Mouse (Mus musculus): ENCODE results near the gene Gga1.

Gga1 gene

GRCm38 (mm10) chr15:78914823-78915659 lies 38.1 kb downstream of the Gga1 start:
- DNase-seq, result no peak

- DNase-seq, result peak; percentile 78 to 80
These were observed 38.6 kb downstream of the Gga1 start for GRCm38 (mm10) chr15:78915660-78916017.

GRCm38 (mm10) chr15:78916052-78916826 lies 39.2 kb downstream of the Gga1 start:
- DNase-seq, result peak in 1 of 2 experiments; percentile 42

- peak in 1 of 2 experiments; percentile 40 for DNase-seq
These were observed 41.1 kb downstream of the Gga1 start for GRCm38 (mm10) chr15:78918126-78918525.

- DNase-seq, result no peak
These were observed 42.9 kb downstream of the Gga1 start for GRCm38 (mm10) chr15:78919914-78920313.

GRCm38 (mm10) chr15:78922700-78923099 lies 45.7 kb downstream of the Gga1 start:
- no peak for DNase-seq

- no peak for DNase-seq
These were observed 46.6 kb downstream of the Gga1 start for GRCm38 (mm10) chr15:78923585-78923984.

- DNase-seq, result peak; percentile 67 to 72
These were observed 48.1 kb downstream of the Gga1 start for GRCm38 (mm10) chr15:78925129-78925528.

GRCm38 (mm10) chr15:78926021-78926919 lies 49.3 kb downstream of the Gga1 start, which contains the start of gene Lgals1:
Gene Lgals1, plus strand, starts transcription at chr15:78926725.
- peak; percentile 94 to 97 for DNase-seq

GRCm38 (mm10) chr15:78927021-78927787 lies 50.2 kb downstream of the Gga1 start:
- peak; percentile 47 to 72 for DNase-seq

- DNase-seq, result peak; percentile 72 to 89
These were observed 50.9 kb downstream of the Gga1 start for GRCm38 (mm10) chr15:78927788-78928457.

- DNase-seq, result no peak
These were observed 51.5 kb downstream of the Gga1 start for GRCm38 (mm10) chr15:78928539-78928938.

- DNase-seq, result no peak
These were observed 53.3 kb downstream of the Gga1 start for GRCm38 (mm10) chr15:78930192-78930706.

- DNase-seq, result no peak
These were observed 53.9 kb downstream of the Gga1 start for GRCm38 (mm10) chr15:78930801-78931426.

- DNase-seq, result peak; percentile 66
These were observed 54.6 kb downstream of the Gga1 start for GRCm38 (mm10) chr15:78931577-78931976.

- peak; percentile 88 to 89 for DNase-seq
These were observed 57.9 kb downstream of the Gga1 start, which contains the start of gene Nol12 for GRCm38 (mm10) chr15:78934784-78935320. Gene Nol12, plus strand, starts transcription at chr15:78934933.

- no peak for DNase-seq
These were observed 59.4 kb downstream of the Gga1 start for GRCm38 (mm10) chr15:78936403-78936802.

- no peak for DNase-seq
These were observed 60.3 kb downstream of the Gga1 start for GRCm38 (mm10) chr15:78937311-78937710.

- no peak for DNase-seq
These were observed 61.0 kb downstream of the Gga1 start for GRCm38 (mm10) chr15:78937963-78938362.

GRCm38 (mm10) chr15:78940325-78940724 lies 63.3 kb downstream of the Gga1 start:
- no peak for DNase-seq
